Mouse (Mus musculus) kidney, adult 2 months (tissue): ENCODE measurements at regions not wholly inside any gene's neighbourhood (a gene's known extent, or its start where the extent isn't known, plus 50 kb on each side); places are given as distances from the start of the nearest gene placed in this dataset.
A peak's percentile ranks its signal among the peaks of the same experiment; 100 is the strongest.

Experiments used
- DNase-seq: peaks from one replicate; pipeline ENCODE4 v3.0.0; 2021
- H3K27ac ChIP-seq: fragments of 200-500 bp; 2 replicates; pipeline ENCODE4 v1.5.1; 2012; ENCODE audit warnings: low read depth, low read length, control low read depth, inconsistent platforms; ENCODE audit not compliant: insufficient read depth
- H3K27me3 ChIP-seq: fragments of 200-500 bp; replicated peaks from 2 replicates; pipeline ENCODE4 v1.6.1; 2012; ENCODE audit warnings: mild to moderate bottlenecking, moderate library complexity, low read length, inconsistent platforms; ENCODE audit not compliant: control insufficient read depth, insufficient read depth
- H3K36me3 ChIP-seq: fragments of 200-500 bp; 2 replicates; pipeline ENCODE4 v1.6.1; 2012; ENCODE audit warnings: mild to moderate bottlenecking, moderate library complexity, low read length, inconsistent platforms; ENCODE audit not compliant: control insufficient read depth, insufficient read depth
- H3K4me1 ChIP-seq: fragments of 200-500 bp; 2 replicates; pipeline ENCODE4 v1.6.1; 2011; ENCODE audit warnings: low read length; ENCODE audit not compliant: control insufficient read depth, insufficient read depth
- H3K4me3 ChIP-seq: fragments of 200-500 bp; 2 replicates; pipeline ENCODE4 v1.5.1; 2011; ENCODE audit warnings: mild to moderate bottlenecking, low read depth, low read length, control low read depth; ENCODE audit not compliant: insufficient read depth
- CTCF ChIP-seq: fragments of 200-500 bp; conservative IDR thresholded peaks from 2 replicates; pipeline ENCODE4 v1.5.1; 2011; ENCODE audit warnings: low read depth, mild to moderate bottlenecking, control low read depth, low read length, moderate library complexity, mixed read lengths; ENCODE audit not compliant: insufficient read depth, insufficient read length
- POLR2A ChIP-seq: fragments of 200-500 bp; IDR thresholded peaks from one replicate; pipeline ENCODE4 v1.6.1; 2011; ENCODE audit warnings: low read depth, low read length, control low read depth
- WGBS: fragments of 180-500 bp; shearing (Covaris S2); methylation state at CpG from one replicate; pipeline ENCODE4 v1.1.7; 2018; 5-methylcytosine and 5-hydroxymethylcytosine counted together

GRCm38 (mm10) chr17:79163983-79164382 is 112.3 kb downstream of the Qpct start:
- WGBS: 28% methylated on average over 6 of the region's 6 CpGs
- Histone ChIP-seq H3K4me3 (no peak overlapping the region), H3K36me3 (no peaks in the 10 kb centered on the region), H3K27me3 (no peaks in the 10 kb centered on the region), H3K4me1 (no peaks in the 10 kb centered on the region), H3K27ac (no peak overlapping the region)
- DNase-seq: no peak
- TF ChIP-seq CTCF (no peak), POLR2A (no peak)

DNA sequence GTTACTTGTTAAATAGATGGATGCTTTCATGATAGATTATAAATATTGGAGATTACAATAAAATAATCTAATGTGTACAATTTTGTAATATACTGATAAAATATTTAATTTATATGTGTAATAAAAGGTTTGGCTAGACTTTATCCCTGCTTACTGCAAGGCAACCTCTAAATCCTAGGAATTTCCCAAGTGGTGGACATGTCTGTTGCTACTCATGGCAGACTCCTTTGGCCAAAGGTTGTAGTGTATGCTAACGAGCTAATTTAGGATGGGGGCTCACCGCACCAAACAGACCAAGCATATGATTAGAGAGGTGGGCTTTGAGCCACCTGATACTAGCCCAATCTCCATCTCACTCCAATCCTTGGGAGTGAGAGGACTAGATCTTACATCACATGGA is 102.4 kb downstream of the Qpct start:
- Histone ChIP-seq H3K36me3 (no peaks in the 10 kb centered on the region), H3K27me3 (no peaks in the 10 kb centered on the region), H3K27ac (no peak overlapping the region), H3K4me3 (no peak overlapping the region), H3K4me1 (no peaks in the 10 kb centered on the region)
- 79% methylated on average over 2 of the region's 2 CpGs for WGBS
- no peak for TF ChIP-seq POLR2A
- no peak for TF ChIP-seq CTCF
- DNase-seq: no peak

- H3K4me3 ChIP-seq: no peak overlapping the region
- no peaks in the 10 kb centered on the region for H3K4me1 ChIP-seq
- no peak for TF ChIP-seq POLR2A
- no peak for TF ChIP-seq CTCF
- no peak overlapping the region for H3K27ac ChIP-seq
- no peaks in the 10 kb centered on the region for H3K27me3 ChIP-seq
- no peak for DNase-seq
- 74% methylated on average over 3 of the region's 3 CpGs for WGBS
- no peaks in the 10 kb centered on the region for H3K36me3 ChIP-seq
Measured at GRCm38 (mm10) chr17:79152823-79153222, 101.1 kb downstream of the Qpct start.

- 78% methylated on average over 3 of the region's 3 CpGs for WGBS
- TF ChIP-seq CTCF: no peak
- no peak for TF ChIP-seq POLR2A
- Histone ChIP-seq H3K27ac (no peak overlapping the region), H3K4me3 (no peak overlapping the region), H3K36me3 (no peaks in the 10 kb centered on the region), H3K27me3 (no peaks in the 10 kb centered on the region), H3K4me1 (no peaks in the 10 kb centered on the region)
- no peak for DNase-seq
Measured at GRCm38 (mm10) chr17:79147883-79148282, 96.2 kb downstream of the Qpct start.

- no peaks in the 10 kb centered on the region for H3K4me1 ChIP-seq
- H3K36me3 ChIP-seq: no peaks in the 10 kb centered on the region
- DNase-seq: no peak
- no peaks in the 10 kb centered on the region for H3K27me3 ChIP-seq
- H3K4me3 ChIP-seq: no peak overlapping the region
- no peak overlapping the region for H3K27ac ChIP-seq
- 61% methylated on average over 2 of the region's 2 CpGs for WGBS
- TF ChIP-seq CTCF (no peak), POLR2A (no peak)
Measured at GRCm38 (mm10) chr17:79144913-79145625, 93.4 kb downstream of the Qpct start.

DNA sequence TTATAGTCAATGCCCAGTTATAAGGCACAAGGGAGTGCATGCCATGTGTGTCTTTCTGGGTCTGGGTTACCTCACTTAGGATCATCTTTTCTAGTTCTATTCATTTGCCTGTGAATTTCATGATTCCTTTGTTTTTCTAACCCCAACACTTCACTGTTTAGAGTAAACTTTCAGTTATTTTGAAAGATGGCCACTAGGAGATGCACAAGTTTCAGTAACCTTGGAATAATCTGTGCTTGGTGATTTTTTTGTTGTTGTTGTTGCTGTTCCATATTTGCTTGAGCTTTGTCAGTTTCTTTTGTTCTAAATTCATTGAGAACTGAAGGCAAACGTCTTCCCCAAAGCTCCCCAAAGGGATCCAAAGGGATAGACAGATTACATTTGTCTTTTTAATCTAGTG is 91.3 kb downstream of the Qpct start:
- no peaks in the 10 kb centered on the region for H3K27me3 ChIP-seq
- H3K36me3 ChIP-seq: no peaks in the 10 kb centered on the region
- H3K4me1 ChIP-seq: no peaks in the 10 kb centered on the region
- TF ChIP-seq CTCF (no peak), POLR2A (no peak)
- 21% methylated on average over 1 of the region's 1 CpGs for WGBS
- H3K27ac ChIP-seq: no peak overlapping the region
- peak; percentile 20 for DNase-seq
- H3K4me3 ChIP-seq: no peak overlapping the region
